8 mouse cellular contexts compared by ENCODE assay signal in the genomic region with DNA sequence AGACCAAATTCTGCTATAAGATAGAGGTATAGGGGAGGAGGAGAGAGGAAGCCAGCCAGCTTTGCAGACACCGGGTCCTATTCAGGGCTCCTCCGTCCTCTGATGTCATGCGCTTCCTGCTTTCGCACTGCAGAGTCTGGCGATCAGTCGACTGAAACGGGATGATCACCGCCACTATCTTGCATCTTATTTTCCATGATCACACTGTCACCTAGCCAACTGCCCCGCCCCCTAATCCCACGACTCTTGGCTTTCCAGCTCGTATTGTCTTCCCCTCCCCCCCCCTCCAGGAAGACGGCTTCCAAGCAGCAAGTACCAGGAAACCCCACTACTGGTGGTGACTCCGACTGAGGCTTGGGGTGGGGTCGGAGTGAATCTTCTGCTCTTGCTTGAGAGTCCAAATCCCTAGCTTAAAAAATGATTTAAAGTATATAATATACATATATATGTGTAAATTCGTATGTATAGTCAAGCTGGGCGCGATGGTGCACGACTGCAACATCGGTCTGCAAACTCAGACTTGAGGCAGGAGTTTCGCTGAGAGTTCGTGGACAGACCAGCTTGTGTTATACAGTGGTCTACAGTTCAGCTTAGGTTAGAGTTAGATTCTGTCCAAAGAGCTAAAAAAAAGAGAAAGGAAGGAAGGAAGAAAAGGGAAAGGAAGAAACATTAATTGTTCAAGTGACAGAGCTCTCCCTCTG.
DNase-seq lines count a peak whose midpoint lies in the region; ATAC-seq and TF ChIP-seq lines count a peak whose summit lies in the region.

No protein-coding gene starts in this region.

- peak overlapping the region; percentile 19 for H3K4me3 ChIP-seq in C2C12 (ENCODE audit: insufficient read depth, poor library complexity, severe bottlenecking)
- peak overlapping the region; percentile 54 for H3K4me3 ChIP-seq in embryonic facial prominence, embryonic 13.5 days
- peak overlapping the region; percentile 43 for H3K4me3 ChIP-seq in heart, embryonic 11.5 days (ENCODE audit: low read depth, low read length)
- peak overlapping the region; percentile 48 for H3K4me3 ChIP-seq in kidney, embryonic 14.5 days (ENCODE audit: low read length)
- peak overlapping the region; percentile 52 for H3K4me3 ChIP-seq in liver, embryonic 14.5 days (ENCODE audit: insufficient read depth in 1 of 2, low read depth in 2 of 2, low read length in 2 of 2)
- H3K4me3 ChIP-seq in stomach, postnatal 0 days (ENCODE audit: low read depth, low read length) = peak overlapping the region; percentile 49

- peak; percentile 18; the same call in 1 of the 2 replicates for ATAC-seq in embryonic facial prominence, embryonic 13.5 days (ENCODE audit: insufficient number of reproducible peaks, insufficient read depth, low FRiP score, low TSS enrichment, low read depth)
- ATAC-seq in heart, embryonic 11.5 days (replicated peaks; ENCODE audit: insufficient number of reproducible peaks, low FRiP score, low TSS enrichment) = peak; percentile 15
- ATAC-seq in kidney, embryonic 14.5 days (ENCODE audit: low FRiP score, low TSS enrichment) = peak; percentile 29
- ATAC-seq in liver, embryonic 14.5 days (ENCODE audit: insufficient read depth) = peak; percentile 11
- peak; percentile 13; the same call in 1 of the 2 replicates for ATAC-seq in stomach, postnatal 0 days (ENCODE audit: low FRiP score, low TSS enrichment)

- peak overlapping the region; percentile 68 for H3K9ac ChIP-seq in embryonic facial prominence, embryonic 13.5 days
- H3K9ac ChIP-seq in heart, embryonic 11.5 days (ENCODE audit: low read depth, low read length) = peak overlapping the region; percentile 77
- H3K9ac ChIP-seq in kidney, embryonic 14.5 days (ENCODE audit: low read depth, low read length) = peak overlapping the region; percentile 28; the same call in 1 of the 2 replicates
- H3K9ac ChIP-seq in liver, embryonic 14.5 days (replicated peaks) = peak overlapping the region; percentile 7
- H3K9ac ChIP-seq in stomach, postnatal 0 days (ENCODE audit: low read length) = peak overlapping the region; percentile 67

- under 1% methylated on average over 21 of the region's 21 CpGs for WGBS in embryonic facial prominence, embryonic 13.5 days
- 0% methylated on average over 21 of the region's 21 CpGs for WGBS in heart, embryonic 11.5 days (ENCODE audit: insufficient replicate concordance)
- under 1% methylated on average over 21 of the region's 21 CpGs for WGBS in kidney, embryonic 14.5 days
- under 1% methylated on average over 21 of the region's 21 CpGs for WGBS in liver, embryonic 14.5 days (ENCODE audit: insufficient replicate concordance)
- WGBS in stomach, postnatal 0 days = under 1% methylated on average over 21 of the region's 21 CpGs

- H3K4me2 ChIP-seq in embryonic facial prominence, embryonic 13.5 days = peak overlapping the region; percentile 82
- peak overlapping the region; percentile 69 for H3K4me2 ChIP-seq in heart, embryonic 11.5 days
- H3K4me2 ChIP-seq in kidney, embryonic 14.5 days (replicated peaks; ENCODE audit: low read depth, low read length) = peak overlapping the region; percentile 94
- H3K4me2 ChIP-seq in liver, embryonic 14.5 days (ENCODE audit: low read depth) = peak overlapping the region; percentile 83
- peak overlapping the region; percentile 81 for H3K4me2 ChIP-seq in stomach, postnatal 0 days (replicated peaks; ENCODE audit: low read depth)

- 0 out of 2 replicates have a peak, but pooled peaks cover 5% of the 10 kb centered on the region for H3K4me1 ChIP-seq in embryonic facial prominence, embryonic 13.5 days
- H3K4me1 ChIP-seq in heart, embryonic 11.5 days (ENCODE audit: control insufficient read depth, insufficient read depth, low read length) = peaks cover 18% of the 10 kb centered on the region; the same call in 1 of the 2 replicates
- no peaks in the 10 kb centered on the region; the same call in 1 of the 2 replicates for H3K4me1 ChIP-seq in kidney, embryonic 14.5 days (ENCODE audit: control insufficient read depth, insufficient read depth, low read length)
- H3K4me1 ChIP-seq in liver, embryonic 14.5 days (replicated peaks; ENCODE audit: control insufficient read depth in 2 of 2, insufficient read depth in 2 of 2, low read length in 1 of 2) = peaks cover 0 to 24% of the 10 kb centered on the region in 2 experiments; a peak in 2 of 4 replicates
- no peaks in the 10 kb centered on the region for H3K4me1 ChIP-seq in stomach, postnatal 0 days (replicated peaks; ENCODE audit: control insufficient read depth, insufficient read depth)

- H3K27ac ChIP-seq in embryonic facial prominence, embryonic 13.5 days = peak overlapping the region; percentile 86
- peak overlapping the region; percentile 89 for H3K27ac ChIP-seq in heart, embryonic 11.5 days (ENCODE audit: low read depth, low read length)
- peak overlapping the region; percentile 85 for H3K27ac ChIP-seq in kidney, embryonic 14.5 days (ENCODE audit: low read depth, low read length)
- H3K27ac ChIP-seq in liver, embryonic 14.5 days = peak overlapping the region; percentile 51
- H3K27ac ChIP-seq in stomach, postnatal 0 days (replicated peaks) = peak overlapping the region; percentile 92

- no peaks in the 10 kb centered on the region for H3K36me3 ChIP-seq in C2C12 (ENCODE audit: control insufficient read depth, insufficient read depth)
- no peaks in the 10 kb centered on the region for H3K36me3 ChIP-seq in embryonic facial prominence, embryonic 13.5 days
- H3K36me3 ChIP-seq in heart, embryonic 11.5 days (ENCODE audit: control insufficient read depth, insufficient read depth, low read length) = no peaks in the 10 kb centered on the region
- H3K36me3 ChIP-seq in kidney, embryonic 14.5 days (ENCODE audit: control insufficient read depth, insufficient read depth, low read length) = no peaks in the 10 kb centered on the region
- H3K36me3 ChIP-seq in liver, embryonic 14.5 days (replicated peaks; ENCODE audit: control insufficient read depth, insufficient read depth, low read depth) = no peaks in the 10 kb centered on the region
- no peaks in the 10 kb centered on the region for H3K36me3 ChIP-seq in stomach, postnatal 0 days (ENCODE audit: control insufficient read depth, insufficient read depth, low read length)

- peak; percentile 68 for DNase-seq in adrenal gland, postnatal 25 days
- peak in 1 of 3 experiments; percentile 42 for DNase-seq in liver, embryonic 14.5 days (ENCODE audit: low read depth in 3 of 3, low spot score in 3 of 3)
- peak; percentile 84 to 90 for DNase-seq in natural killer cell, adult 2 months (ENCODE audit: low spot score in 2 of 2)
- DNase-seq in stomach, postnatal 0 days (ENCODE audit: low spot score) = peak; percentile 68

- TF ChIP-seq CTCF in C2C12 (IDR thresholded peaks at IDR 0.05; ENCODE audit: control insufficient read depth, insufficient read depth, insufficient read length) = no peak
- no peak for TF ChIP-seq CTCF in liver, embryonic 14.5 days (IDR thresholded peaks at IDR 0.05; ENCODE audit: low read depth)
- TF ChIP-seq CTCF in stomach, postnatal 0 days (IDR thresholded peaks at IDR 0.05; ENCODE audit: low read depth) = no peak

- no peaks in the 10 kb centered on the region for H3K79me3 ChIP-seq in C2C12 (ENCODE audit: low read depth)

- no peaks in the 10 kb centered on the region for H3K79me2 ChIP-seq in C2C12 (ENCODE audit: control insufficient read depth, insufficient read depth)

- peak overlapping the region; percentile 56 for H3ac ChIP-seq in C2C12 (ENCODE audit: control insufficient read depth, insufficient read length, low read depth)

- TF ChIP-seq EP300 in liver, embryonic 14.5 days (IDR thresholded peaks at IDR 0.05; ENCODE audit: low read depth) = no peak
- TF ChIP-seq EP300 in stomach, postnatal 0 days (optimal IDR thresholded peaks at IDR 0.05) = no peak

- H3K27me3 ChIP-seq in C2C12 (ENCODE audit: control insufficient read depth, insufficient read depth, insufficient read length) = no peaks in the 10 kb centered on the region
- H3K27me3 ChIP-seq in embryonic facial prominence, embryonic 13.5 days = peaks cover 21% of the 10 kb centered on the region
- peaks cover 16% of the 10 kb centered on the region for H3K27me3 ChIP-seq in heart, embryonic 11.5 days (ENCODE audit: control insufficient read depth, insufficient read depth, low read length)
- H3K27me3 ChIP-seq in kidney, embryonic 14.5 days (ENCODE audit: control insufficient read depth, insufficient read depth, low read length) = no peaks in the 10 kb centered on the region
- no peaks in the 10 kb centered on the region for H3K27me3 ChIP-seq in liver, embryonic 14.5 days (ENCODE audit: control insufficient read depth, insufficient read depth, low read length)
- no peaks in the 10 kb centered on the region for H3K27me3 ChIP-seq in stomach, postnatal 0 days (ENCODE audit: control insufficient read depth, insufficient read depth, low read length)

- H3K9me3 ChIP-seq in embryonic facial prominence, embryonic 13.5 days = peaks cover 6% of the 10 kb centered on the region; the same call in 1 of the 2 replicates
- H3K9me3 ChIP-seq in heart, embryonic 11.5 days (replicated peaks; ENCODE audit: control insufficient read depth, low read length) = no peaks in the 10 kb centered on the region
- no peaks in the 10 kb centered on the region for H3K9me3 ChIP-seq in kidney, embryonic 14.5 days (ENCODE audit: control insufficient read depth, low read length)
- H3K9me3 ChIP-seq in liver, embryonic 14.5 days (ENCODE audit: control insufficient read depth, low read length) = no peaks in the 10 kb centered on the region
- H3K9me3 ChIP-seq in stomach, postnatal 0 days (ENCODE audit: control insufficient read depth, low read length) = no peaks in the 10 kb centered on the region

TF ChIP-seq in C2C12, 6 proteins besides CTCF, POLR2A, EP300 and RAD21:
- TF ChIP-seq MYOD1 (IDR thresholded peaks at IDR 0.05; ENCODE audit: control insufficient read depth, insufficient read length, low read depth) (no peak), MAX (IDR thresholded peaks at IDR 0.05) (no peak), USF1 (IDR thresholded peaks at IDR 0.05; ENCODE audit: low read depth) (no peak), FOSL1 (IDR thresholded peaks at IDR 0.05; ENCODE audit: insufficient read depth, low read length, poor library complexity, severe bottlenecking) (no peak), MYOG (IDR thresholded peaks at IDR 0.05; ENCODE audit: control insufficient read depth, extremely low read depth, insufficient read length) (no peak), CEBPB (IDR thresholded peaks at IDR 0.05; ENCODE audit: low read depth) (no peak)

Comparison
In these comparisons a context has a peak if more than half of its experiments do, and no peak if none do; other contexts are left out.
1. H3K9ac ChIP-seq: peak in every context shown above with its lines; median percentile 77 in heart, embryonic 11.5 days; 68 in embryonic facial prominence, embryonic 13.5 days; 67 in stomach, postnatal 0 days; 28 in kidney, embryonic 14.5 days; 7 in liver, embryonic 14.5 days.